Mouse (Mus musculus): ENCODE measurements around the gene Gm5797.
"Not testable (repeated sequence)": the region's sequence is repeated elsewhere in the genome, so short reads cannot be mapped to it uniquely, and the experiment has no call there.

The Gm5797 gene

DNA sequence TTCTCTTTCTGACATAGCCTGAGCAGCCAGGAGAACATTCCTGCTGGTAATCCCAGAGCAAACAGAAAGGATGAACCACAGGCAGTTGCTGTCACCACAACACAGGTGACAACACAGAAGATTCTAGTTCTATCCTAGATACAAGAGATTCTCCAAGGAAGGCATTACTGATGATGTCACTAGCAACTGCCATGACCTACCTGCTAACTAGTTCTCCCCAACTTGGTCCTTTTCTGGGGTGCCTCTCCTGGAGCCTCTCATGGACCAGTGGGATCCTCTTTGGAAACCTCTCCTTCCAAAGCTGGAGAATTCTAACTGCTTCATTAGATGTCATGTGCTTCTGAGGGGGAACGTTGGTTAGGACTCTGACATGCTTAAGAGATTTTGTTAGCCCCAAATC, at the start of gene Gm5797:
Gene Gm5797, minus strand, starts transcription at position 101 of the 400 bp plus-strand sequence.
- DNase-seq (ENCODE audit: low spot score) = not testable (repeated sequence)

DNA sequence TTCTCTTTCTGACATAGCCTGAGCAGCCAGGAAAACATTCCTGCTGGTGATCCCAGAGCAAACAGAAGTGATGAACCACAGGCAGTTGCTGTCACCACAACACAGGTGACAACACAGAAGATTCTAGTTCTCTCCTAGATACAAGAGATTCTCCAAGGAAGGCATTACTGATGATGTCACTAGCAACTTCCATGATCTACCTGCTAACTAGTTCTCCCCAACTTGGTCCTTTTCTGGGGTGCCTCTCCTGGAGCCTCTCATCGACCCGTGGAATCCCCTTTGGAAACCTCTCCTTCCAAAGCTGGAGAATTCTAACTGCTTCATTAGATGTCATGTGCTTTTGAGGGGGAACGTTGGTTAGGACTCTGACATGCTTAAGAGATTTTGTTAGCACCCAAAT, 32.8 kb upstream of the Gm5797 start, which contains the start of gene Gm8374:
Gene Gm8374, minus strand, starts transcription at position 101 of the 400 bp plus-strand sequence.
- not testable (repeated sequence) for DNase-seq (ENCODE audit: low spot score)

DNA sequence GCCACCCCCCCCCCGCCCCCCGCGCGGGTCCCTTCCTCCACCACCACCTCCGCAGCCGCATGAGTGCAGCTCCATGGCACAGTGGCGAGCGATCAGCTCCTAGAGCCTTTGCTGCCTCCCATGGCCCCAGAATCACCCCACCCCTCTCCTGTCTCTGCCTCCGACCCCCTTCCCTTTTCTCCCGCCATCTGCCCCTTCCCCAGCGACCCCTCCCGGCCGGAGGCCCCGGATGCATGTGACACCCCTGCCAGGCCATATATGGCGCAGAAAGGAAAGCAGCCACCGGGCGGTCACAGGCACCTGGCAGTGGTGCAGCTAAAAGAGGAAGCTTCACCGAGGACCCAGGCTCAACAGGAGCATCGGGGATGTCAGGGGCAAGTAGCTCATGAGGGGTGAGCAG, 17.1 kb downstream of the Gm5797 start:
- peak; percentile 4 for DNase-seq (ENCODE audit: low spot score)

DNA sequence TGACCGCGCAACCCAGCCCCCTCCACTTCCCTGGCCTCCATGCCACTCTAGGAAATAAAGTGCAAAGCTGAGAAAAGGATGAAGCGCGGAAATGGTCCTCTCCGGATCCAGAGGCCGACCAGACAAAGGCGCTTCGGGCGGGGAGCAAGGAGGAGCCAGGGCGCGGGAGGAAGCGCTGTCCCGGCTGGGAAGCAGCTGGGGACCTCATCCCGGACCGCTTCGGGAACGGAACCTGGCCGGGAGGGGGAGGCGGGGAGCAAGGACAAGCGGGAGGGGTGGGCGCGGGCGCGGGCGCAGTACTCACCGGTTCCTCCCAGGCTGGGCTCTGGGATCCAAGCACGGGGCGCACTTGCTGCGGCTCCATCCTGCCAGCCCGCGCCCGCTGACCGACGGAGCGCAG, 17.5 kb downstream of the Gm5797 start, which contains the start of gene Gm3739:
Gene Gm3739, minus strand, starts transcription at position 389 of the 400 bp plus-strand sequence.
- peak; percentile 4 for DNase-seq (ENCODE audit: low spot score)

Measured in layer of hippocampus, adult 11-12 months (tissue).